Mouse (Mus musculus) lung, embryonic 15.5 days (tissue): ENCODE results near the gene Lrrc28. TPM values are rescaled to one million over a fixed set of nuclear protein-coding genes. Genes with fewer than 3 reads are reported as not detected.

Experiments used
- ATAC-seq: fragments of 200-750 bp; cut with Nextera tagmentation; 2 replicates; pipeline ENCODE4 v1.8.0; 2017; ENCODE audit warnings: moderate number of reproducible peaks, borderline replicate concordance; ENCODE audit not compliant: low FRiP score, low TSS enrichment; ENCODE audit errors: extremely low read depth
- H3K27ac ChIP-seq: fragments of 300-500 bp; sonication (generic); 2 replicates; pipeline ENCODE4 v1.5.1; 2015; ENCODE audit warnings: moderate library complexity, mild to moderate bottlenecking, inconsistent platforms
- H3K27me3 ChIP-seq: fragments of 300-500 bp; sonication (generic); 2 replicates; pipeline ENCODE4 v1.6.1; 2015; ENCODE audit warnings: inconsistent platforms
- H3K36me3 ChIP-seq: fragments of 300-500 bp; sonication (generic); 2 replicates; pipeline ENCODE4 v1.6.1; 2015; ENCODE audit warnings: inconsistent platforms
- H3K4me1 ChIP-seq: fragments of 300-500 bp; sonication (generic); 2 replicates; pipeline ENCODE4 v1.6.1; 2015; ENCODE audit warnings: inconsistent platforms
- H3K4me2 ChIP-seq: fragments of 300-500 bp; sonication (generic); 2 replicates; pipeline ENCODE4 v1.6.1; 2015; ENCODE audit warnings: inconsistent platforms, mild to moderate bottlenecking, moderate library complexity
- H3K4me3 ChIP-seq: fragments of 300-500 bp; sonication (generic); 2 replicates; pipeline ENCODE4 v1.5.1; 2015; ENCODE audit warnings: mild to moderate bottlenecking, inconsistent platforms
- H3K9ac ChIP-seq: fragments of 300-500 bp; sonication (generic); 2 replicates; pipeline ENCODE4 v1.6.1; 2015; ENCODE audit warnings: inconsistent platforms
- H3K9me3 ChIP-seq: fragments of 300-500 bp; sonication (generic); 2 replicates; pipeline ENCODE4 v1.6.1; 2016; ENCODE audit warnings: inconsistent platforms
- WGBS: fragments of 180-500 bp; shearing (Covaris S2); methylation state at CpG from one replicate; pipeline ENCODE4 v1.1.7; 2015; 5-methylcytosine and 5-hydroxymethylcytosine counted together
- polyA plus RNA-seq: library from polyadenylated mRNA; unstranded; fragments of >200 nt; fragmentation: Nextera tagmentation; extraction: Ambion mirVana; gene quantifications from 2 replicates; pipeline ENCODE4 v1.2.1, GENCODE M21; 2015

The Lrrc28 gene
- polyA plus RNA-seq, 1 experiment from 2014 or later: 14.5 TPM

- Histone ChIP-seq H3K4me2 (no peak overlapping the region), H3K4me1 (no peaks in the 10 kb centered on the region), H3K9me3 (no peaks in the 10 kb centered on the region), H3K9ac (no peak overlapping the region), H3K27me3 (no peaks in the 10 kb centered on the region), H3K4me3 (no peak overlapping the region), H3K36me3 (no peaks in the 10 kb centered on the region), H3K27ac (no peak overlapping the region)
- 71% methylated on average over 6 of the region's 6 CpGs for WGBS
- no peak for ATAC-seq
These were observed 56.3 kb downstream of the Lrrc28 start for GRCm38 (mm10) chr7:67588743-67589142.

- Histone ChIP-seq H3K27ac (no peak overlapping the region), H3K4me3 (no peak overlapping the region), H3K4me1 (no peaks in the 10 kb centered on the region), H3K9ac (no peak overlapping the region), H3K9me3 (no peaks in the 10 kb centered on the region), H3K27me3 (no peaks in the 10 kb centered on the region), H3K4me2 (no peak overlapping the region), H3K36me3 (no peaks in the 10 kb centered on the region)
- 71% methylated on average over 5 of the region's 5 CpGs for WGBS
- no peak for ATAC-seq
These were observed 58.6 kb downstream of the Lrrc28 start for GRCm38 (mm10) chr7:67586479-67586878.

- H3K27me3 ChIP-seq: no peaks in the 10 kb centered on the region
- no peaks in the 10 kb centered on the region for H3K9me3 ChIP-seq
- H3K4me1 ChIP-seq: no peaks in the 10 kb centered on the region
- no peak overlapping the region for H3K9ac ChIP-seq
- ATAC-seq: no peak
- H3K4me2 ChIP-seq: no peak overlapping the region
- H3K36me3 ChIP-seq: no peaks in the 10 kb centered on the region
- no peak overlapping the region for H3K27ac ChIP-seq
- H3K4me3 ChIP-seq: no peak overlapping the region
- WGBS: 62% methylated on average over 5 of the region's 5 CpGs
These were observed 61.2 kb downstream of the Lrrc28 start for GRCm38 (mm10) chr7:67583852-67584251.

- Histone ChIP-seq H3K36me3 (no peaks in the 10 kb centered on the region), H3K9ac (no peak overlapping the region), H3K4me1 (no peaks in the 10 kb centered on the region), H3K9me3 (no peaks in the 10 kb centered on the region), H3K27me3 (no peaks in the 10 kb centered on the region), H3K27ac (no peak overlapping the region), H3K4me2 (no peak overlapping the region), H3K4me3 (no peak overlapping the region)
- no peak for ATAC-seq
- WGBS: 47% methylated on average over 7 of the region's 7 CpGs
These were observed 66.1 kb downstream of the Lrrc28 start for GRCm38 (mm10) chr7:67578783-67579482.

- no peak overlapping the region for H3K9ac ChIP-seq
- H3K27me3 ChIP-seq: no peaks in the 10 kb centered on the region
- no peaks in the 10 kb centered on the region for H3K9me3 ChIP-seq
- 78% methylated on average over 6 of the region's 6 CpGs for WGBS
- H3K36me3 ChIP-seq: no peaks in the 10 kb centered on the region
- H3K27ac ChIP-seq: no peak overlapping the region
- no peak overlapping the region for H3K4me2 ChIP-seq
- no peak overlapping the region for H3K4me3 ChIP-seq
- H3K4me1 ChIP-seq: no peaks in the 10 kb centered on the region
- ATAC-seq: no peak
These were observed 67.0 kb downstream of the Lrrc28 start for GRCm38 (mm10) chr7:67578044-67578443.

GRCm38 (mm10) chr7:67566510-67567237 lies 78.4 kb downstream of the Lrrc28 start:
- Histone ChIP-seq H3K4me2 (no peak overlapping the region), H3K4me3 (no peak overlapping the region), H3K9me3 (no peaks in the 10 kb centered on the region), H3K4me1 (no peaks in the 10 kb centered on the region), H3K36me3 (no peaks in the 10 kb centered on the region), H3K9ac (no peak overlapping the region), H3K27ac (no peak overlapping the region), H3K27me3 (no peaks in the 10 kb centered on the region)
- no peak for ATAC-seq
- 63% methylated on average over 8 of the region's 8 CpGs for WGBS

GRCm38 (mm10) chr7:67565132-67565531 lies 79.9 kb downstream of the Lrrc28 start:
- no peak overlapping the region for H3K4me3 ChIP-seq
- no peaks in the 10 kb centered on the region for H3K4me1 ChIP-seq
- no peak overlapping the region for H3K27ac ChIP-seq
- no peaks in the 10 kb centered on the region for H3K9me3 ChIP-seq
- H3K9ac ChIP-seq: no peak overlapping the region
- no peak for ATAC-seq
- H3K27me3 ChIP-seq: no peaks in the 10 kb centered on the region
- no peak overlapping the region for H3K4me2 ChIP-seq
- 74% methylated on average over 1 of the region's 1 CpGs for whole genome bisulfite sequencing
- H3K36me3 ChIP-seq: no peaks in the 10 kb centered on the region

- Histone ChIP-seq H3K27ac (0 out of 2 replicates have a peak overlapping the region, but pooled peaks have one; percentile 5), H3K9me3 (no peaks in the 10 kb centered on the region), H3K4me2 (no peak overlapping the region), H3K36me3 (no peaks in the 10 kb centered on the region), H3K4me1 (no peaks in the 10 kb centered on the region), H3K9ac (no peak overlapping the region), H3K4me3 (no peak overlapping the region), H3K27me3 (no peaks in the 10 kb centered on the region)
- ATAC-seq: no peak
- 54% methylated on average over 12 of the region's 12 CpGs for WGBS
These were observed 82.9 kb downstream of the Lrrc28 start for GRCm38 (mm10) chr7:67562176-67562575.

- H3K27ac ChIP-seq: no peak overlapping the region
These were observed 85.6 kb downstream of the Lrrc28 start for GRCm38 (mm10) chr7:67559486-67559885.

GRCm38 (mm10) chr7:67558230-67558629 lies 86.8 kb downstream of the Lrrc28 start:
- 71% methylated on average over 5 of the region's 5 CpGs for WGBS

More at GRCm38 (mm10) chr7:67559486-67559885, 85.6 kb downstream of the Lrrc28 start:
- H3K4me1 ChIP-seq: no peaks in the 10 kb centered on the region
- 78% methylated on average over 7 of the region's 7 CpGs for WGBS
- no peak overlapping the region for H3K4me3 ChIP-seq
- H3K27me3 ChIP-seq: no peaks in the 10 kb centered on the region
- no peak for ATAC-seq
- H3K9me3 ChIP-seq: no peaks in the 10 kb centered on the region
- H3K36me3 ChIP-seq: no peaks in the 10 kb centered on the region
- no peak overlapping the region for H3K9ac ChIP-seq
- no peak overlapping the region for H3K4me2 ChIP-seq

GRCm38 (mm10) chr7:67554863-67555262 lies 90.2 kb downstream of the Lrrc28 start:
- Histone ChIP-seq H3K4me1 (no peaks in the 10 kb centered on the region), H3K9me3 (no peaks in the 10 kb centered on the region), H3K27me3 (no peaks in the 10 kb centered on the region), H3K27ac (no peak overlapping the region), H3K4me3 (no peak overlapping the region), H3K36me3 (no peaks in the 10 kb centered on the region), H3K4me2 (no peak overlapping the region), H3K9ac (no peak overlapping the region)
- no peak for ATAC-seq
- 75% methylated on average over 2 of the region's 2 CpGs for WGBS

More at GRCm38 (mm10) chr7:67558230-67558629, 86.8 kb downstream of the Lrrc28 start:
- Histone ChIP-seq H3K4me1 (no peaks in the 10 kb centered on the region), H3K36me3 (no peaks in the 10 kb centered on the region), H3K4me3 (no peak overlapping the region), H3K4me2 (no peak overlapping the region), H3K9me3 (no peaks in the 10 kb centered on the region), H3K27me3 (no peaks in the 10 kb centered on the region), H3K27ac (no peak overlapping the region), H3K9ac (no peak overlapping the region)
- no peak for ATAC-seq

- Histone ChIP-seq H3K4me2 (no peak overlapping the region), H3K36me3 (no peaks in the 10 kb centered on the region), H3K9me3 (no peaks in the 10 kb centered on the region), H3K27ac (no peak overlapping the region), H3K4me3 (no peak overlapping the region), H3K4me1 (peaks cover 2% of the 10 kb centered on the region), H3K27me3 (no peaks in the 10 kb centered on the region), H3K9ac (no peak overlapping the region)
- WGBS: 89% methylated on average over 2 of the region's 2 CpGs
- ATAC-seq: no peak
These were observed 93.8 kb downstream of the Lrrc28 start for GRCm38 (mm10) chr7:67551242-67551641.
